Mouse (Mus musculus) olfactory bulb, adult 2 months (tissue): ENCODE data around the gene 4933428G20Rik.

Experiments
- CTCF ChIP-seq: fragments of 200-500 bp; IDR thresholded peaks from 2 replicates; pipeline ENCODE4 v1.5.1; 2012; ENCODE audit warnings: low read depth, mild to moderate bottlenecking, low read length, moderate library complexity; ENCODE audit not compliant: insufficient read depth
- POLR2A ChIP-seq: fragments of 200-500 bp; IDR thresholded peaks from 2 replicates; pipeline ENCODE4 v1.6.1; 2012; ENCODE audit warnings: mild to moderate bottlenecking, low read depth, low read length, moderate library complexity; ENCODE audit not compliant: insufficient read depth

DNA sequence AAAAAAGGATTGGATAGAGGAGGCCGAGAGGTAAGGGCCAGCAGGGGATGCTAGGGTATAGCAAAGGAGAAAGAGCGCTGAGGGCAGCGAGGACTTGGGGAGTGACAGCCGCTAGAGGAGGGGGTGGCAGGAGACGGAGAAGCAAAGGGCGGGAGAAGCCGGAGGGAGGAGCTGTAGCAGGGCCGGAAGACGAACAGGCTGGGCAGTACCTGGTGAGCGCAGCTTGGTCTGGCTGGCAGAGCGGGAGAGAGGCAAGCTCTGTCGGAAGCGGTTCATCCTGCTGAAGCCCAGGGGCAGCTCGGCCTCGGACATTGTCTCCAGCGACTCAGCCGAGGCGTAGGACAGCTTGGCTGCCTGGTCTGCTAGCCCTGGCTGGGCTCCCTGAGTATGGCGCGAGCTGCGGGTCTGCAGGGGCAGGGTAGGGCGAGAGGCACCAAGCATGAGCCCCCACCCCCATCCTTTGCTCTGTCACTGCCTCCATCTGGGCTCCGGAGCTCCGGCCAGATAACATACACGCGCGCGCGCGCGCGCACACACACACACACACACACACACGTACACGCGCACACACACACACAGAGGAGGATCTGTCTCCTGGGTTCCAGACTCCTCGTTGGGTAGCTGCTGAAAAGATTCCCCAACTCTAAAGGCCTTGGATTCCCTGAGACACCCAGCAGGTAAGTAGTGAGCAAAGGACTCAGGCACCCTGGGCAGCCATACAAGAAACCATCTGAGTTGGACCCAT lies 36.9 kb upstream of the 4933428G20Rik start:
- no peak for TF ChIP-seq CTCF
- TF ChIP-seq POLR2A, result no peak
